Mouse (Mus musculus) limb, embryonic 12.5 days (tissue): ENCODE data around the gene Sf3a2. TPM values are rescaled to one million over a fixed set of nuclear protein-coding genes. Genes with fewer than 3 reads are reported as not detected.
A peak's percentile ranks its signal among the peaks of the same experiment; 100 is the strongest.

ENCODE experiments used
- ATAC-seq: fragments of 200-750 bp; cut with Nextera tagmentation; 2 replicates; pipeline ENCODE4 v1.8.0; 2017; ENCODE audit warnings: low read depth, moderate TSS enrichment; ENCODE audit not compliant: insufficient number of reproducible peaks, insufficient read depth, low FRiP score, low TSS enrichment
- H3K27ac ChIP-seq: fragments of 300-500 bp; sonication (generic); 2 replicates; pipeline ENCODE4 v1.5.1; 2016; ENCODE audit warnings: mild to moderate bottlenecking, moderate library complexity
- H3K27me3 ChIP-seq: fragments of 300-500 bp; sonication (generic); 2 replicates; pipeline ENCODE4 v1.6.1; 2016; ENCODE audit warnings: mild to moderate bottlenecking, moderate library complexity
- H3K36me3 ChIP-seq: fragments of 300-500 bp; sonication (generic); 2 replicates; pipeline ENCODE4 v1.6.1; 2016; ENCODE audit warnings: mild to moderate bottlenecking, moderate library complexity
- H3K4me1 ChIP-seq: fragments of 300-500 bp; sonication (generic); replicated peaks from 2 replicates; pipeline ENCODE4 v1.6.1; 2016
- H3K4me2 ChIP-seq: fragments of 300-500 bp; sonication (generic); 2 replicates; pipeline ENCODE4 v1.6.1; 2016; ENCODE audit warnings: mild to moderate bottlenecking, moderate library complexity
- H3K4me3 ChIP-seq: fragments of 300-500 bp; sonication (generic); replicated peaks from 2 replicates; pipeline ENCODE4 v1.5.1; 2016; ENCODE audit warnings: mild to moderate bottlenecking
- H3K9ac ChIP-seq: fragments of 300-500 bp; sonication (generic); replicated peaks from 2 replicates; pipeline ENCODE4 v1.6.1; 2016; ENCODE audit warnings: mild to moderate bottlenecking, moderate library complexity
- H3K9me3 ChIP-seq: fragments of 300-500 bp; sonication (generic); 2 replicates; pipeline ENCODE4 v1.6.1; 2016; ENCODE audit warnings: mild to moderate bottlenecking, moderate library complexity
- WGBS: fragments of 180-500 bp; shearing (Covaris S2); methylation state at CpG from one replicate; pipeline ENCODE4 v1.1.7; 2016; 5-methylcytosine and 5-hydroxymethylcytosine counted together
- polyA plus RNA-seq: library from polyadenylated mRNA; unstranded; fragments of >200 nt; fragmentation: Nextera tagmentation; extraction: Ambion mirVana; gene quantifications from 2 replicates; pipeline ENCODE4 v1.2.1, GENCODE M21; 2016

The Sf3a2 gene
- 63.0 and 72.8 TPM in 2 replicates for polyA plus RNA-seq

- peak within 1 kb of the TSS; percentile 99 for H3K9ac ChIP-seq
- H3K9me3 ChIP-seq = no peaks in the 10 kb centered on the region
- H3K4me2 ChIP-seq = peak within 1 kb of the TSS; percentile 78
- peaks cover 70% of the 10 kb centered on the region for H3K36me3 ChIP-seq
- peak within 1 kb of the TSS; percentile 89 for H3K4me3 ChIP-seq
- under 1% methylated on average over 104 of the region's 104 CpGs for WGBS
- H3K4me1 ChIP-seq = peaks cover 23% of the 10 kb centered on the region
- peak; percentile 87 for ATAC-seq
- no peaks in the 10 kb centered on the region for H3K27me3 ChIP-seq
- H3K27ac ChIP-seq = peak within 1 kb of the TSS; percentile 97
Measured at GRCm38 (mm10) chr10:80798150-80799006, at the start of gene Sf3a2, which contains the start of gene Plekhj1. TSS of gene Sf3a2 (plus strand) at chr10:80798198. TSS of gene Plekhj1 (minus strand) at chr10:80798626.

- Histone ChIP-seq H3K9ac (no peak overlapping the region), H3K4me3 (no peak overlapping the region), H3K27me3 (no peaks in the 10 kb centered on the region), H3K4me1 (peaks cover 13% of the 10 kb centered on the region), H3K36me3 (no peaks in the 10 kb centered on the region), H3K9me3 (no peaks in the 10 kb centered on the region), H3K4me2 (no peak overlapping the region), H3K27ac (no peak overlapping the region)
- no peak for ATAC-seq
- 10% methylated on average over 6 of the region's 6 CpGs for WGBS
Measured at GRCm38 (mm10) chr10:80748609-80749008, 49.4 kb upstream of the Sf3a2 start.

DNA sequence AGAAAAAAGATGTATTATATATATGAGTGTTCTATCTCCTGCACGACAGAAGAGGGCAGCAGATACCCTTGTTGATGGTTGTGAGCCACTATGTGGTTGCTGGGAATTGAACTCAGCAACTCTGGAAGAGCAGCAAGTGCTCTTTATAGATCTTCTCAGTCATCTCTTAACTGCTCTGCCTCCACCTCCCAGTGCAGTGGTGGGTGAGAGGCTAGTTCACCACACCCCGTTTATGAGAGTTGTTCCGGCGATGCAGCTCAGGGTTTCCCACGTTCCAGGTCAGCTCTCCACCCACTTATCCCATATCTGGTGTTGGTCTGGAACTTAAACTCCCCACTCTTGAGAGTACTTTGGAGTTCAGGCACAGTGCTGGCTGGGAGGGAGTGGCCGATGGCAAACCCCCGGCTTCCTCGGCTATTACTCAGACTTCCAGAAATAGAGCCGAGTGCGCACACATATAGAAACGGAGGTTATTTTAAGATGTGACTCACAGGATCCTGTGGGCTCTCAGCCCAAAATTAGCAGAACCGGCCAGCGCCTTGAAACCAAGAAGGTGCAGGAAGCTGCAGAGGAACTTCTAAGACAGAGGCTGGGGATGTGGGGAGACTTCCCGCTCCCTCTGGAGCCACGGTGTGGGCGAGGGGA, 46.7 kb upstream of the Sf3a2 start:
- ATAC-seq = no peak
- Histone ChIP-seq H3K4me1 (peaks cover 18% of the 10 kb centered on the region), H3K9ac (0 out of 2 replicates have a peak overlapping the region, but pooled peaks have one; percentile 31), H3K27ac (0 out of 2 replicates have a peak overlapping the region, but pooled peaks have one; percentile 23), H3K4me2 (peak overlapping the region; percentile 48), H3K27me3 (no peaks in the 10 kb centered on the region), H3K9me3 (no peaks in the 10 kb centered on the region), H3K36me3 (no peaks in the 10 kb centered on the region), H3K4me3 (peak overlapping the region; percentile 11; the same call in 1 of the 2 replicates)
- 11% methylated on average over 16 of the region's 16 CpGs for WGBS

DNA sequence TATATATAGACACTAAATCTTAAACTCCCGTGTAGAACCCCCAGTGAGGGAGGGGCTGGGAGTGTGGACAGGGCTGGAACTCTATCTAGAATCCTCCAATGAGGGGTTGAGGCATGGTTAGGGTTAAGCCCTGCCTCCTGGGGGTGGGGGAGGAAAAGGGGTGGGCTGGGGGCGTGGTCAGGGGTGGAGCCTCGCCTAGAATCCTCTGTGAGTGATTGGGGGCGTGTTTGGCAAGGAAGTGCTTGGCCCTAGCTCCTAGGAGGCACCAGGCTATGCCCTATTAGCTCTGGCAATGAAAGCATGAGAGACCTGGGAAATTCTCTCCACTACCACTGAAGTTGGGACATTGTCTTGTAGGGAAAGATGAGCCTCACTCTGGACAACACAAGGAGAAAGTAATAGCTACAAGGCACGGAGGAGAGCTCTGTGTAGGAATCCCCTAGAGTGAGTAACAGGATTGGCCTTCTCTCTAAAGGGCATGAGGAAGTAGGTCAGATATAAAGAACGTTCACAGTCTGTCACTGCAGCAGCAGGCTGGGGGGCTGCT, 45.8 kb upstream of the Sf3a2 start:
- Histone ChIP-seq H3K4me1 (peaks cover 27% of the 10 kb centered on the region), H3K36me3 (no peaks in the 10 kb centered on the region), H3K4me3 (peak overlapping the region; percentile 11; the same call in 1 of the 2 replicates), H3K4me2 (peak overlapping the region; percentile 48), H3K9ac (no peak overlapping the region; the same call in 1 of the 2 replicates), H3K27me3 (no peaks in the 10 kb centered on the region), H3K27ac (no peak overlapping the region), H3K9me3 (no peaks in the 10 kb centered on the region)
- 6% methylated on average over 6 of the region's 6 CpGs for WGBS
- ATAC-seq = peak; percentile 21; the same call in 1 of the 2 replicates

DNA sequence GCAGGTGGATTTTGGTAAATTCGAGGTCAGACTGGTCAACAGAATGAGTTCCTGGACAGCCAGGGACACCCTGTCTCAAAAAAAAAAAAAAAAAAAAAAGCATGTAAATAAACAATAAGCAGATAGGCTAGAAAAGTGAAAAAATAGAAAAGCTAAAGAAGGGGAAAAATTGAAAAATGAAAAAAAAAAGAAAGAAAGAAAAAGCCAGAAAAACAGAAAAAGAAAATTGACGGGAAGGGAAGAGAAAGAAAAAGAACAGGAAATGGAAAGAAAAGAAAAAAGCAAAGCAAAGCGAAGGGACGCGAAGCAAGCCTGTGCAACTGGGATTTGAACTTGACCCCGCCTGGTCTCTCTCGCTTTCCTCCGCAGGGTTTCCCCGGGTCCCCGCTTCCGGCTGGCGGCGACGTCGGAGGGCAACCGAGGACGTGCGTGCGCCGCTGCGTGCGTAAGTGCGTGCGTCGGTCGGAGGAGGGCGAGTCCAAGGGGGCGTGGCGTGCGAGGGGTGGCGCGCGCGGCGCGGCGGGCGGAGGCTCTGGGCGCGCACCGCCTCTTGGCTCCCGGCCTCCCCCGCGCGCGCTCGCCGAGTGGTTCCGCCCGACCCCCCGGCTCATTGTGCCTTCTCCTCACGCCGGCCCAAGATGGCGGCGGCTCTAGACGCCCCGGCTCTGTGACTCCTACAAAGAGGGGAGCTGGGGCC, 43.3 kb upstream of the Sf3a2 start, which contains the start of gene Dot1l:
Gene Dot1l (plus strand): TSS at position 613 of the 697 bp plus-strand sequence.
- Histone ChIP-seq H3K36me3 (no peaks in the 10 kb centered on the region), H3K9ac (peak within 1 kb of the TSS; percentile 95), H3K9me3 (no peaks in the 10 kb centered on the region), H3K4me1 (peaks cover 36% of the 10 kb centered on the region), H3K4me2 (peak within 1 kb of the TSS; percentile 97), H3K27ac (peak within 1 kb of the TSS; percentile 83), H3K27me3 (no peaks in the 10 kb centered on the region), H3K4me3 (peak within 1 kb of the TSS; percentile 99)
- peak; percentile 85 for ATAC-seq
- WGBS = 2% methylated on average over 37 of the region's 57 CpGs

GRCm38 (mm10) chr10:80755291-80756015, 42.5 kb upstream of the Sf3a2 start:
- no peak; the same call in 1 of the 2 replicates for ATAC-seq
- WGBS = under 1% methylated on average over 75 of the region's 75 CpGs
- Histone ChIP-seq H3K4me1 (peaks cover 36% of the 10 kb centered on the region), H3K27ac (peak overlapping the region; percentile 83), H3K27me3 (no peaks in the 10 kb centered on the region), H3K36me3 (no peaks in the 10 kb centered on the region), H3K4me3 (peak overlapping the region; percentile 99), H3K9ac (peak overlapping the region; percentile 95), H3K9me3 (no peaks in the 10 kb centered on the region), H3K4me2 (peak overlapping the region; percentile 97)

- Histone ChIP-seq H3K36me3 (no peaks in the 10 kb centered on the region), H3K4me2 (peak overlapping the region; percentile 97), H3K9me3 (no peaks in the 10 kb centered on the region), H3K4me3 (peak overlapping the region; percentile 99), H3K9ac (peak overlapping the region; percentile 95), H3K27ac (no peak overlapping the region), H3K4me1 (peaks cover 36% of the 10 kb centered on the region), H3K27me3 (no peaks in the 10 kb centered on the region)
- 27% methylated on average over 3 of the region's 3 CpGs for WGBS
- ATAC-seq = no peak
Measured at GRCm38 (mm10) chr10:80756099-80756498, 41.9 kb upstream of the Sf3a2 start.

GRCm38 (mm10) chr10:80756509-80756908, 41.5 kb upstream of the Sf3a2 start:
- no peak overlapping the region for H3K27ac ChIP-seq
- H3K9ac ChIP-seq = peak overlapping the region; percentile 95
- WGBS = 61% methylated on average over 2 of the region's 2 CpGs
- no peak for ATAC-seq
- peaks cover 33% of the 10 kb centered on the region for H3K4me1 ChIP-seq
- H3K4me2 ChIP-seq = peak overlapping the region; percentile 97
- H3K4me3 ChIP-seq = peak overlapping the region; percentile 99
- H3K27me3 ChIP-seq = no peaks in the 10 kb centered on the region
- no peaks in the 10 kb centered on the region for H3K9me3 ChIP-seq
- H3K36me3 ChIP-seq = no peaks in the 10 kb centered on the region

- no peaks in the 10 kb centered on the region for H3K9me3 ChIP-seq
- peaks cover 28% of the 10 kb centered on the region for H3K4me1 ChIP-seq
- no peaks in the 10 kb centered on the region for H3K27me3 ChIP-seq
- peak overlapping the region; percentile 37; the same call in 1 of the 2 replicates for H3K9ac ChIP-seq
- H3K27ac ChIP-seq = no peak overlapping the region
- peak overlapping the region; percentile 97 for H3K4me2 ChIP-seq
- H3K36me3 ChIP-seq = no peaks in the 10 kb centered on the region
- ATAC-seq = no peak
- WGBS = 78% methylated on average over 4 of the region's 4 CpGs
- H3K4me3 ChIP-seq = peak overlapping the region; percentile 99; the same call in 1 of the 2 replicates
Measured at GRCm38 (mm10) chr10:80756967-80757366, 41.0 kb upstream of the Sf3a2 start.

DNA sequence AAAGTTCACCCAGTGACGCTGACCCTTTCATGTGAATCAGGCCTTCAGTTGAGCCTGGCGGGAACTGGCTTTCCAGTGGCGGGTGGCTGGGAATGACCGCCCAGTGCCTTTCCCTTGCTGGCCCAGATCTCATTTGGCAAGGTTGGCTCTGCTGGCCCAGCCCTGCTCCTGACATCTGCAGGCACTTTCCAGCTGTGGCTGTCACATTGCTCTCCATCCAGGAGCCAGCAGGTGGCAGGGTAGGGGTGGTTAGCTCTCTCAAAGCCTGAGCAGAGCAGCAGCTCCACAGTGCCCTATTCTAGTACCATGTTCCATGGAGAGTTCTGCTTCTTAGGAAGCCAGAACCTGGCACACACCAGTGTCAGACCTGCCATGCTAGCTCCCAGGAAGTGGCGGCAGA, 40.3 kb upstream of the Sf3a2 start:
- Histone ChIP-seq H3K36me3 (no peaks in the 10 kb centered on the region), H3K9ac (no peak overlapping the region), H3K4me2 (peak overlapping the region; percentile 97), H3K27me3 (no peaks in the 10 kb centered on the region), H3K4me1 (peaks cover 23% of the 10 kb centered on the region), H3K9me3 (no peaks in the 10 kb centered on the region), H3K27ac (no peak overlapping the region), H3K4me3 (no peak overlapping the region)
- 39% methylated on average over 5 of the region's 5 CpGs for WGBS
- ATAC-seq = no peak
